Mouse (Mus musculus) spleen, adult 12 weeks (tissue): ENCODE measurements around the gene Tns1.

ENCODE experiments used
- DNase-seq: peaks from one replicate; pipeline ENCODE4 v3.0.0; 2022; ENCODE audit warnings: low spot score

Tns1 gene

DNA sequence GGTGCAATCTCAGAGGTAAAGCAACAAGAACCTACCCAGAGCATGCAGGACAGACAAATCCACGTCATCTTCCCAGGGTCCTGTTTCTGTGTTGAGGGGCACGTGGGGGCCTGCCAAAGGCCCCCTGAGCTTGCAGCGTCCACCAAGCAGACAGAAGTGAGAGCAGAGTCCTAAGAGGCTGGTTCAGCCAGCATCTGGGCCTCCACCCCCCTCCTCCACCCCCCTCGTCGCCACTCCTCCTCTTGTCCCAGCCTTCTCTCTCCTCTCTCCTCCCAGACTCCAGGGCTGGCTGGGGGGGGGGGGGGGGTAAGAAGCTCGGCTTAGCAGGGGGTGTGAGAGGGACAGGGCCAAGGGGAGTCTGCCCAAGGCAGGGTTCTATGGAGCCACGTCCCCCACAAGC is 33.1 kb downstream of the Tns1 start:
- no peak for DNase-seq

DNA sequence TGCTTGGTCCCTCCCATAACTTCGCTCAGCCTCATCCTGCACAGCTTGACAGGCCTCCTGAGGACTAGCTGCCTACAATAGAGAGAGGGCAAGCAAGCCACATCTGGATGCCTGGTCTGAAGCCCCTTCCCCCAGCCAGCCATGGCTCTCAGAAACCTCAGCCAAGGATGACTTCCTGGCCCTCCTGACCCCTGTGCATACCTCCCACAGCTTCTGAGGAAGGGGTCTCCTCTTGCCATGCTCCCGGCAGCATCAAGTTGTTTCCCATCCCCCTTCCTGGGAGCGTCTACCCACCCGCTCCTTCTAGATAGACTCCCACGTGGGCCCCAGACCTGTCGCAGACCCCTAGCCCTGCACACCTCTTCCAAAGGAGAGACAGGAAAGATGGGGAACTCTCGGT is 33.9 kb downstream of the Tns1 start:
- DNase-seq: no peak

DNA sequence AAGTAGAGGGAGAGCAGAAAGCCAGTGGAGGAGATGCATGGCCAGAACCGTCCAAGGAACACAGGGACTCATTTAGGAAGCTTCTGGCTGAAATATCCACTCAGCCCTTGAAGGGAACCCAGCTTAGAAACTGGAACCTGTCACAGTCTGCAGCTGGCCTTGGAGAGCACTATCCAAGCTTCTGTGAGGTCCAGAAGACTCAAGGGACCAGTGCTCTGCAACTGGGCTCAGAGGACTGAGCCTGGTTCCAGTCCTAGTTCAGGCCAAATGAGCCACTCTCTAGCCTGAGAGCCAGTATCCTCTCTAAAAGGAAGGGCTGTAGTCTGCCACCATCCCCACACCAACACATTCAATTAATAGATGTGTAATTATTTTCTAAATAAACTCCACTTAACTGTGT is 35.7 kb downstream of the Tns1 start:
- no peak for DNase-seq

DNA sequence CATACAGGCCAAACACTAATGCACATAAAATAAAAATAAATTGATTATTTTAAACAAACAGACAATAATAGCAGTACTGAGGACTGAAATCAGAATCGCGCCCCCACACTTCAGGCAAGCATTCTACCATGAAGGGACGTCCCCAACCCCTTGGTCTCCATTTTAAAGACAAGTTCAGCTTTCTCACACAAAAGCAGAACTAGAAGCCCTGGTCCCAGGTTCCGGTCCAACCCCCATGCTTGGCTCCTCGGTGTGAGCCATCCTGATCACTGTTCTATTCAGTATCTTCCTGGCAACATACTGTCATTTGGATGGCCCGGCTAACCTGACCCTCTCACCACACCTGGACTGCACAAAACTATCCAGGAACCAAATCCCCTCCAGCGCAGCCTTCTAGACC is 38.7 kb downstream of the Tns1 start:
- no peak for DNase-seq

DNA sequence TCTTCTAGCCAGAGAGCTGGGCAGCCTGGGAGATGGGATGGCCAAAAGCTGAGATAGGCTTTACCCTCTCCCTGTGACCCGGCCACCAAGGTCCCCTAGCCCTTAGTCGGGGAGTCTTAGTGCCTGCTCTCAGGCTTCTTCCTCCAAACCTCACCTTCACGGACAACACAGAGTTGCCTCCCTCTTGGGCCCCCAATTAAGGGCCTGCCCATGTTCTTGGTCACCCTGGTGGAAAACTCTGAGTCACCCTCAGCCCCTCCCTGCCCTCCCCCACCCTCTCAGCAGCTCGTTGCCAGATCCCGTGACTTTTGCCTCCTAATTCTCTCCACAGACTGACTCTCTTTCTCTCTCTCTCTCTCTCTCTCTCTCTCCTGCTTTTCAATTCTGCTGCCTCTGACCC is 39.5 kb downstream of the Tns1 start:
- no peak for DNase-seq

DNA sequence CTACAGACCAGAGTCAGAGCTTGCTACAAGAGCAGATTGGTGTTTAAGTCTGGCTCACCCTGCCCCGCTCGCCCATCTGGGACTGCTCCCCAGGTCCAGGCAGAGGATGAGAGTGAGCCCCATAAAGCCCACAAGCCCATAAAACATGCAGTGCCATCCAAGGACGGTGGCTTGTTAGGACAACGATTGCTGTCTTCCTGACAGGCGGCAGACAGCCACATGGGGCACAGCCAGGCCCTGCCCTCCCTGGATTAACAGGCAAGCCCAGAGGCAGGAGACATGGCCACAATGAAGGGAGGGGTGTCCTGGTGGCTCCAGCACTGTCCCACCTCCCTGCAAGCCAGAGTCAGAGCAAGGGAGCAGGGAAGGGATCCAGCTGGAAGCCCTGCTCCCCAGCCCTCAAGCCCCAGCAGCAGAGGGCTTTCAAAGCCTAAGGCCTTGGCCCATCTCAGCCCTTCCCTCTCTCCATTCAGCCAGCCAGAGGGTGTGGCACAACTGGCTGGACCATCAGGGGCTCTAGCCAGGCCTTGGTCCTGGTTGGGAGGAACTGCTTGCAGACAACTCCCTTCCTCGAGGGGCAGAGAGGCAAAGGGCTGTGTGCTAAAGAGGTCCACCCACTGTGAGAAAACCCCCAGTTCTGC is 40.1 kb downstream of the Tns1 start:
- no peak for DNase-seq

DNA sequence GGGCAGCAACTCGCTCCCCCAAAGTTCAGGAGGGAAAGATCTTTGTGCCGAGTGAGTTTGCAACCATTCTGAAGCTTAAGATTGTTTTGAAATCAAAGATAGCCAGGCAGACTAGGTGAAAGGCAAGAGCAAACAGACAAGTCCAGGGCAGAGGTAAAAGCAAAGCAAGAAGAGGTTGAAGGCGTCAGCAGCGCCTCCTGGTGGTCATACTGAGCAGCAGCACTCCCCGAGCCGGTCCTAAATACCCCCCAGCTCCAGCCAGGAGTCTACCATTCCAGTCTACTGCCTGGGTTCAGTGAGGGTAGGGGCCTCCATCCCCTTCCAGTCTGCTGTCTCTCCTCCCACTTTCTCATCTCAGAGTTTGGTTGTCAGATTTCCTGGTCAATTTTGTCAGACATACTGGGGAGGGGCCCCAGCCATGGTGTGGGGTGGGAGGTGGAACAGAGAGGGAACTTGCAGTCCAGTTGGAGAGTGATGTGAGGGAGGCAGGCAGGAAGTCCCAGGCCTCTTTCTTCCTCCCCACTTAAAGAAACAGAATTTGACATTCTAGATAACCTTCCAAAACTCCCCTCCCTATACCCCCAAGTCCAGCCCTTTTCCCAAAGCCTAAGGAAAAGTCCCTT is 41.3 kb downstream of the Tns1 start:
- DNase-seq: peak; percentile 11

DNA sequence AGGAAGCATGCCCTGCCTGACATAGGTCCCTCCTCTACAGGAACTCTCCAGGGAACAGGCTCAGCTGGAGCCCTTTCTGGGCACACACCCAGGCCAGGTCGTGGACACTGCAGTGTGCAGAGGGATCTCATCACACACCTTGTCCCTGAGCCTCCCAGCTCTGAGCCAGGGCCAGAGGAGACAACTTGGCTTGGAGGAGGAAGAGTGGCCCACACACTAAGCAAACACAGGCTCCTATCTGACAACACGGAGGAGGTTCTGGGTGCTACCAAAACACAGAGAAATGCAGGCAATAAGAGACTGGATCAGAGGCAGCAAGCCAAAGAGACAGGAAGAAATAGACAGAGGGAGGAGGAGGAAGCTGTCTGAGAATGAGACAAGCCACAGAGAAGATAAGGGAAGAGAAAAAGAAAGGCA is 42.7 kb downstream of the Tns1 start:
- DNase-seq: no peak

DNA sequence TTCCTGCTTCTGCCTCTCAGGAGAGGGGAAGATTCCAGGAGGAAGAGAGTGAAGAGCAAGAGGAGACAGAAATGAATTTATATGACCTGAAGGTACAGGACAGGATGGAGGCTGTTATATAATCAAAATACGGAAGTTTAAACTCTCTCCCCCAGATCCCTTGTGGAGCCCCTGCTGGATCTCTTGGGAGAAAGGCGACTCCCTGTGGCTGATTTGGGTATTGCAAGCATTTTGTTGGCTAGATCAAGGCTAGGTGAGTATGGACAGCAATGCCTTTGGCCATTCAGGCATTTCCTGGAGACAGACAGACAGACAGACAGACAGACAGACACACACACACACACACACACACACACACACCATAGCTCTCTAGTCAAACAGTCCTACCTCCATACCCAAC is 46.9 kb downstream of the Tns1 start:
- peak; percentile 17 for DNase-seq

DNA sequence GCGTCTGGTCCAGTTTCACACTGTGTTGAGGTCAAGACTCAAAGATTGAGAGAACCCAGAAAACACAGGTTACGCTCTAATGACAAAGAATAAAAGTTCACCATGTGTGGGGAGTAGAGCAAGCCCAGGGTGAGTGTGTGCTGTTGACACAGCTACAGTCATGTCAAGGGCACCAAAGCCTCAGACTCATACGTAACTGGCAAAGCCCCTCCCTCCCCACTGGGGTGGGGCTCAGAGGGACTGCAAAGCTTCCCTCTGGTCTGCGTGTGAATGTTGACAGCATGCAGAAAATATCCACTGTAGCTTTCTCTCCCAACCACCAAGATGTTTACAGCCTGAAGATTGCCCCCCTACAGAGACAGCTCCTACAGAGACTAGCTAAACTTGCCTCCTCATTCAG is 48.0 kb downstream of the Tns1 start:
- DNase-seq: no peak

DNA sequence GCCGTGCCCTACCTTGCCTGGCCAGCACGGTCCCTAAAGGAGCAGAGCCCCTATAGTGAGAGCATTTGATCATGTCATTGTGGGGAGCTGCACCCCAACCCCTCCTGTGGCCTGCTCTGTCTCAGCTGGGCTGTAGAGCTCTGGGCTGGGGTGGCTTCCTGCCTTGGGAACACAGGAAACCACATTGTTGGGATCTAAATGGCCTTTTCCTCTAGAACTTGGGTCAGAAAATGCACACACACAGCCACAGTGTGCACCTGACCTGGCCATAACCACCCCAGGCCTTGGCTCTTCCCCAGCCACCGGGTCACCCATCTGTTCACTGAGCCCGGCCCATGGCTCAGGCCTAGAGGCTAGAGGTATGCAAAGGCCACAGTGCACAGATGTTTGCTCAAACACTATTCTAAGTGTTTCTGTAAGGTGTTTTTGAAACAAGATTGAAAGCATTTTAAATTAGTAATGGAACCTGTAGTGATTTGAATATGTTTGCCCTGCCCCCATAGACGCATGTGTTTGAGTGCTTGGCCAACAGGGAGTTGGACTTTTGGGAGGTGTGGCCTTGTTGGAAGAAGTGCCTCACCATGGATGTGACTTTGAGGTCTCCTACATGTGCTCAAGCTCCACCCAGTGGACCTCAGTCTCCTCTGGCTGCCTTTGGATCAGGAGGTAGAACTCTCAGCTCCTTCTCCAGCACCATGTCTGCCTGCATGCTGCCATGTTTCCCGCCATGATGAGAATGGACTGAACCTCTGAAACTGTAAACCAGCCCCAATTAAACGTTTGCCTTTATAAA is 49.4 kb downstream of the Tns1 start:
- no peak for DNase-seq

DNA sequence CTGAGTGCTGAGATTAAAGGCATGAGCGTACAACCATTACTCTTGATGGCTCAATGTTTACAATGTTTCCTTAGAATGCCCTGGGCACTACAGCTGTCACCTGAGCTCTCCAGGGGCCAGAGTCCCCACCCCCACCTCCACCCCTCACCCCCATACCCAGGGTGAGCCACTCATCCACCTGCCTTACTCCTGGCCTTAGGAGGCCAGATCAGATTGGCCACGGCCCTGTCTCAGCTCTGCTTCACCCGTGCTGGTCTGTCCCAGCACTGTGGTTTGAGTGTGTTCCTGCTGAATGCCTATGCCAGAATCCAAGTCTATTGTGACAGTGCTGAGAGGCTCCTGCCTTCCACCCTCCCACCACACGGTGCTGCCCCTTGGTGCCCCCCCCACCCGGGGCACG is 50.5 kb downstream of the Tns1 start:
- DNase-seq: no peak

DNA sequence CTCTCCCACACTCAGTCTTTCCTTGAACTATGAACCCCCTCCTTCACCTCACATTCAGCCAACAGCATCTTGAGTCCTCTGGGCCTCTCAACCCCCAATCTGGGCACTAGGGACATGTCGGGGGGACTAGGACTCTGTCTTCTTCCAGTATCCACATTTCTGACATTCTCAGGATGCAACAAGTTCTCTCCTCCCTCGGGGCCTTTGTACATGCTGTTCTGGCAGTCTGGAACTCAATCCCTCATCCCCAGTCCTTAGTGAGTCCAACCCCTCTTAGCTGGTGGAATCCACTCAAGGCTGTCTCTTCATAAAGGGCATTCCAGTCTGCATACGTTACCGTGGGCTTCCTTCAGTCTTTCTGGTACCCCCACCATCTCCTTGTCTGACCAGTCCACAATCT is 53.5 kb downstream of the Tns1 start:
- DNase-seq: no peak

DNA sequence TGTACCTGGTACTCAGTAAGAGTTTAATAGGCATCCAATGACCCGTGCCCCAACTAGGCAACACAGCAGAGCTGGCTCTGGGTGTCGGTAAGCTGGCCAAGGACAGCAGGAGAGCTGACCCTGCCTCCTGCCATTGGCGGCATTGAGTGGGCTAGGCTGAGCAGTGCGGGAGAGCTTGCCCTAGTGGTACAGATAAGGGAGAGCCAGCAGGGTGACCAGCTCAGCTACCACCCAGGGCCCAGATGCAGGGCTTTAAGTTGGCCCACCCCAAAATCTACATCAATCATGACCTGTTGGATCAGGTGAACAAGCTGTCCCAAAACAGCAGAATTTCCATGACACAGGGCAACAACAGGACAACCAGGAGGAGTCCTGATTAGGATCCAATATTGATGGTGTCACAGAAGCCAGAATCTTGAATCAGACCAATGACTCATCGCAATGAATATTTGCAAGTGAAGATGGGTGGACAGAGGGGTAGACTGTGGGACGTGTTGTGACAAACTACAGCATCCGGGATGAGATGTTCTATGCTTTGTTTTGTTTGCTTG is 54.2 kb downstream of the Tns1 start:
- DNase-seq: no peak

DNA sequence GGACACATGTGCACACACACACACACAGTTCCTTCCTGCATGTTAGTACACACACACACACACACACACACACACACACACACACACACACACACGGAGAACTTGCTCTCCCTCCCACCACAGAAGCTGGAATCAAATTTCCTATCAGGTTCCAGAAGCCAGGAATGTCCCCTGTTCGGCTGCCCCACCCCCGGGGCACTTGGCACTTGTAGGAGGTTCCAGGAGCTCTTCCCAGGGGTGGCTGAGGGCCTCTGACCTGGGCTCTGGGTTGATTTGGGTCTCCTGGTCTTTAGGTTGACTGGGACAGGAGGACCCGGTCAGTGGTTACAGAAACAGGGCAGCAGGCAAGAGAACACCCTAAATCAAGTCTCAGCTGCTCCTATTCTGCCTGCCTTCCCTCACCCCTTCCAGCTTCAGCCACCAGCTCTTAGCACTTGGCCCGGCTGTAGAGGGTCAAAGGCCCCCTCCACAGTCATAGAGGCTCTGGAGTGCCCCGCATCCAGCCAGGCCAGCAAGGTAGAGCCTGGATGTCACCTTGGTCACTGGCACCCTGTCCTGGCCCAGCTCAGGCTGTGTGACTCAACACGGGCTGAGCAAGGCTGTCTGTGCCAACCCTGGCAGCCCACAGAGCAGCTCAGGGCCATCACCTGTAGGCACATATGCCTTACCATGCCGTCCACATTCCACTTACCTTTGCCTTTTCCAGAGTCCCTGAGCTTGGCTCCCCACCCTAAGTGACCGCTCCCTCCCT is 55.0 kb downstream of the Tns1 start:
- no peak for DNase-seq

DNA sequence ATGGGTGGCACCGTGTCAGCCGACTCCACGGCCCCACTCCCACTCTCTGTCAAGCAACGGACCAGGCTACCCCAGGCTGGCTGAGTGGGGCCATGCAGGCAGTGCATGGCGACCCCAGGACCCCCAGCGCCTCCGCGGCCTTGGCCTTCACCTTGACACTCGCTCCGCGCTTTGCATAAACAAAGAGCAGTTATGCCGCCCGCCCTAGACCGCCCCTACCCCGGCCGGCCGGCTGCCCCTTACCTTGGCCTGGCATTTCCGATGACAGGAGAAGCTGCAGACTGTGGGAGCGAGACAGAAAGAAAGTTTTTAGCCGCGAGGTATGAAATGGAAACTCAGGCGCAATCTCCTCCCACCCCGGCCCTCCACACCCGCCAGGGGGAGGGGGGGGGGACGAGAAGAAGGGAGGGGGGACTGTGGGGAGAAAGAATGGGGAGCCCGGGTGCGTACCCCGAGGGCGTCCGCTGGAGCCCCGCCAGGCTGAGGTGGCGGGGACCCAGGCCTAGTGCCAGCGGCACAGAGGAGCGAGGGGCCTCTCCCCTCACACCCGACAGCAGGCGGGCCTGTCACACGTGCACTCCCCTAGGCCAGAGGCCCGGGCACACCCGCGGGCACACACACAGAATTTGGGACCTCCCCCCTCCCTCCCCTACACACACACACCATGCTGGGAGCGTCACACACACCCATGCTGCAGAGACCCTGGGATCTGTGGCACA is 55.7 kb downstream of the Tns1 start:
- no peak for DNase-seq

DNA sequence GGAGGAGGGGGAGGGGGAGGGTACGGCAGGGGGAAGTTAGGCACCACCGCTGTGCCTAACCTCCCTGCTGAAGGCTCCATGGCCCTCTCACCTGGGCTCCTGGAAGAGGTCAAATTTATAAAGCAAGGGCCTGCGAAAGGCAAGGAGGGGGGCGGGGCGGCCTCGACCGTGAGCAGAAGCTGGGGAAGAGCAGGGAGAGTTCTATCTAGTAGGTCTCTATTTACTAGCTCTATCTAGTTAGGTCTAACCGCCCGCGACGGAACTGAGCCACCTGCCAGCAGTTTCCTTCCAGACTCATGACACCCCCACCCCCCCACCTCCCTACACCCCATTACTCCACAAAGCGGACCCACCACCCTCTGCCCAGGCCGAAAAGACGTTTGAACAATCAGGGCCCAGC is 56.4 kb downstream of the Tns1 start:
- no peak for DNase-seq

DNA sequence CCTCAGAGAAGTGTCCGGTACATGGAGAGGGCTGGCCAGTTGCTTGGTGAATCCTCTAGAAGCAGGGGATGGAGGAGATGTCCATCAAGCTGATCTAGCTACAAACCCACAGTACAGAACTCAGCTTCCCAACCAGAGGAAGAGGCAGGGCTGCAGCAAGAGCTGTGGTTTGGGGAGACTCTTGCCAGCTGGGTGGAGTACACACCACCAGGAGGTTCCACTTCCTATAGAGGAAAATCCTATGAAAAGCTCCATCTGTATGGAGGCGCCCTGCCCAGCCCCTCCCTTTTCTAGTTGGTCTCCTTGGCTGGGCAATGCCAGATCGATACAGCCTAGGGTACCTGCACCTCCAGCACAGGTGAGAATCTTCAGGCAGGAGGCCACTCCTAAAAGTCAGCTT is 57.7 kb downstream of the Tns1 start:
- no peak for DNase-seq

DNA sequence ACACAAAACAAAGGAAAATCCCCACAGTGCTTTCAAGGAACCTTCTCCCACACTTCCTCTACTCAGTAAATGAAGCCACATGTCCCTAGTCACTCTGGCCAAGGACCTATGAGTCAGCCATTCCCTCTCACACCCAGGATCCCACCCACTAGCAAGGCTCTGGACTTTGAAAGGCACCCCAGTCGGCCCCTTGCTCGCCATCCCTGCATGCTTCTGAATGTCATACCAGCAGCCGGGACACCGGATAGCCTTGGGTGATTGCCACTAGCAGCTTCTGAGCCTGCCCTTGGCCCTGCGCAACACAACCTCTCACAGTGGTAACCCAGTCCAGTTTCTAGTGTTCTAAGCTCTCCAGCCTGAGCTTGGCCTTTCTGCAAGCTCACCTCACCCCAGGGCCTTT is 58.2 kb downstream of the Tns1 start:
- DNase-seq: no peak

DNA sequence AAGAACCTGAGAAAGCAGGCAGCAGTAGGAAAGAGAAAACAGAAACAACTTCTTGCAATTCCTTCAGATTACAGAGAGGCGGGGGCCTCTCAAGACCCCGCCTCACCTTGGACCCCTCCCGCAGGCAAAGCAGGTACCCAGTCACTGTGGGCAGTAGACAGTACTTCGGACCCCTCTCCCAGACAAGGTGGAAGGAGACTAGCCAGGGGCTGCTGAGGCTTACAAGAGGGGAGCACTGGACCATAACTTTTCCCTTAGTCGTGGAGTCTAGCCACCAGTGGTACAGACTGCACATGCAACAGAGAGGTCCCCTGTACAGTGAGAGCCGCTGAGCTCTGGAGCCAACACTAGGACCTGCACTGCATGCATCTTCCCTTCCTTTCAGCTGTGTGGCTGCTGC is 64.2 kb downstream of the Tns1 start:
- no peak for DNase-seq

DNA sequence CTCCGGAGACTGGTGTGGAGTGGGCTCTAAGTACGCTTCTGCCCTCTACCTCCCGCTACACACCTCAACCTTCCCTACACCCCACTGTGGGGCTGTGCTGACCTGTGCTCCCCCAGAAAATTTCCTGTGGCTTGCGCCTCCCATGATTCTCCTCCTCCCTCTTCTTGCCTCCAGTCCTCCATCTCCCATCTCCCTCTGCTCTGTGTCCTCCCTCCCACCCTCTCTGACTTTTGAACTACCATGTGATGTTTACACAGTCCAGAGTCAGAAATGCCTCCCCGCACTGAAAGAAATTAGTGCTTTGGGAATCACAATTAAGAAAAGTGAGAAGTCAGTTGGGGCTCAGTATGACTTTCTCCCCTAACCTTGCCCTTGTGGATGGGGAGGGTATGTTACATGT is 64.7 kb downstream of the Tns1 start:
- DNase-seq: no peak

DNA sequence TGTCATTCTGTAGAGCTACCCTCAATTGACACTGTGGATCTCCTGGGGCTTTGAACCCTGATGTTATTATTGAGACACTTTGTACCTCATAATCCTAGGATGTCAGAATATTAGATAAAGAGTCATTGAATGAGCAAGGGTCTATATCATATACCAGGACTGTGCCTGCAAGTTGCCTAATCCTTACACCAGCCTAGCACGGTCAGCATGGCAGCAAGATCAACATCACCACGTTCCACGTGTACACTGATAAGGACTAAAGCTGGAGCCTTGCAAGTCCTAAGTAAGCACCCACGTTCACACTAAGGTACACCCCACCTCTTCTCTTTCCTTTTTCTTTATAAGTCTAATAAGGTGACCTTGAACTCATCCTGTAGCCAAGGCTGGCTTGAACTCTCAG is 65.5 kb downstream of the Tns1 start:
- DNase-seq: no peak
